Mouse (Mus musculus) CD4-positive helper T cell, adult 2 months (primary cell): ENCODE results near the gene Rrp12.
A peak's percentile ranks its signal among the peaks of the same experiment; 100 is the strongest.
"Not testable (repeated sequence)": the region's sequence is repeated elsewhere in the genome, so short reads cannot be mapped to it uniquely, and the experiment has no call there.

Source experiments
- DNase-seq: peaks from one replicate; pipeline ENCODE4 v3.0.0-alpha.2; 2012; ENCODE audit warnings: low read depth, missing footprints, low spot score

The Rrp12 gene

GRCm38 (mm10) chr19:41847992-41848851 is 47.8 kb downstream of the Rrp12 start, which contains the start of gene Frat2:
Gene Frat2, minus strand, starts transcription at chr19:41848132.
- DNase-seq = peak; percentile 95

- DNase-seq = not testable (repeated sequence)
Measured at GRCm38 (mm10) chr19:41847614-41847991, 48.4 kb downstream of the Rrp12 start.

GRCm38 (mm10) chr19:41847091-41847581 is 48.8 kb downstream of the Rrp12 start:
- peak; percentile 57 for DNase-seq

DNA sequence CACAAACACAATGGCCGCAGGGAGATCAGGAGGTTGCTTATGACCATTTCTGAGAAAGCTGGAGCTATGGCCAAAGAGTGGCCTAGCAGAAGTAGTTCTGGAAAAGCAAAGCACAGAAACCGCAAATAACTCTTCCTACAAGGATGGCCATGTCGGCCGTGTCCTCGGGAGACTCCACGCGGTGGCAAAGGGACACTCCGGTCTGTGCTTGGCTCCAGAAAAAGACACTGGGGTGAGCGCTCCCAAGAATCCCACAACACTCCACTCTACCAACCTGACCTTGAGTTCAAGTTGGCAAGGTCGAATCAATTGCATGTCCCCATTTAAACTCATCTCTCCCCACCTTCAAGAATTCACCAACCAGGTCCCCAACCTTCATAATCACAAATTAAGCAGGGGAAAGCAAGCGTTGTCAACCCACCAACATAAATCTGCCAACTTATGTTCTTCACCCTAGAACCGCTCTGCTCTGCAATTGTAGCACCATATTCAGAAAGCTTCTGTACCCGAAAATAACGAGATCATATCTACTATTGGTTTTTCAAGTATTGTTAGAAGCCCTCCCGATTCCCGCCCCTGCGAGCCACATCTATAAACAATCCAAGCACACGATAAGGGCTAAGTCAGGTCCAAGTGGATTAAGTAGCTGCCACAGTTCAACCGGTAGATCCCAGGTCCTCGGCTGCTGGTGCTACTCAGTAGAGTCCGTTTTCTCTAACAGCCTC is 49.4 kb downstream of the Rrp12 start:
- no peak for DNase-seq

DNA sequence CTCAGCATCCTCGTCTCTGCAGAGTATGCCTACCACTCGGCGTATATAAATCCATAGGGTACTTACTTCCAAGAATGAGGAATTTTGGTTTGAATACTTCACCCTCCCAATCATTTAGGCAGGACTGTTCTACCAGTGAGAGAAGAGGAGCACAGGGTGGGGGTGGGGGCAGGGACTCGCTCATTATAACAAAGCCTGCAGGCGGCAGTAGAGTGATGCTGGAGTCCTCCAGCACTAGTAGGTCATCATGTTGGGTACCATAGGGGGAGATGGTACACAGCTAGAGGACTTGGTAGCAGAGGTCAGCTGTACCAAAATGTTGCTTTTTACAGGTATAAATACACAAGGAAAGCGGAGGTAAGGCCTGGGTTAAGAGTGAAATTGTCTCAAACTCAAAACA is 51.6 kb downstream of the Rrp12 start:
- DNase-seq = peak; percentile 65

GRCm38 (mm10) chr19:41842706-41843105 is 53.3 kb downstream of the Rrp12 start:
- no peak for DNase-seq

DNA sequence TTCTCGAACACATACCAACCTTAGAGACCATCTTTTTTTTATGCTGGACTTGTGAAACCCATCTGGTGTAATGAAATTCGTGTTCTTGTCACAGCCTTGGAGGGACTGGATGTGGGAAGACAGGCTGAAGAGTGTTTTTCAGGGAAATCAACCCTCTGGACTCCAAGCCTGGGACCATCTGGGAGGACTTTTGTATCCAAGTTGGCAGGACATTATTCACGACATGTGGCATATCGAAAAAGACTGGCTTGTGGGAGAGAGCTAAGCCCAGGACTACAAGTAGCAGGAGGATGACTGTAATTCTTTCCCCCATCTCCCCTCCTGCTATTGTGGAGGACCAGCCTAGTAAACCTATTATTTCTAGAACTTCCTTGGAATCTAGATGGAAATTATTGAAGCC is 53.8 kb downstream of the Rrp12 start:
- DNase-seq = no peak

- DNase-seq = no peak
Measured at GRCm38 (mm10) chr19:41841105-41841750, 54.7 kb downstream of the Rrp12 start.

GRCm38 (mm10) chr19:41839685-41840084 is 56.3 kb downstream of the Rrp12 start:
- DNase-seq = no peak

- DNase-seq = no peak
Measured at GRCm38 (mm10) chr19:41838808-41839207, 57.2 kb downstream of the Rrp12 start.

DNA sequence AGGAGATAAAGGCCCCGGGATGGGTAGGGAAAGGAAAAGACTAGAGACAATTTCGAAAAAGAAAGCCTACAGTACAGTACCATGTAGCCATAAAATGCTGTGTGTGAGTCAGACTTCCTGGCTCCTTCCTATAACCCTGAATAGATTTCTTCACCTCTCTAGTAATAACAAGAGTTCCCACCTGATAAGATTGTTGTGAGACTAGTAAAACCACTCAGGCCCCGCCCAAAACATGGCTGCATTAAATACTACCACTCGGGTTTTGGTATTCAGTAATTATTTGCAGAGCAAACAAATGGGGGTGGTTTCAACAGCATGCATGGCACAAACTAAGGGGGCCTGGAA is 58.1 kb downstream of the Rrp12 start:
- no peak for DNase-seq

GRCm38 (mm10) chr19:41837194-41837916 is 58.6 kb downstream of the Rrp12 start:
- no peak for DNase-seq

DNA sequence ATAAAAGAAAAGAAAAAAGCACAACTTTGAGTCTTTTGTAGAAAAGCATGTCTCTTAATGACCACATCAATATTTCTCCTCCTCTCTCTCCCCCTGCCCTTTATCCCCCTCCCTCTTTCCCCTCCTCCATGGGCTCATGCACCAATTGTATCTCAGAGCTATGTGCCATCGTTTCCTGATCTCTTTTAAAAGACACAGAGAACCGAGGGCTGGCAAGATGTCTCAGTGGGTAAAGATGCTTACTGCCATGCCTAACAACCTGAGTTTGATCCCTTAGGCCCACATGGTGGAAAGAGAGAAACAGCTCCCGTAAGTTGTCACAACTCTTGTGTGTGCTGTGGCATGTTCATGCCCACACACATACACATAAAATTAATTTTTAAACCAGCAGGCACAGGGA is 59.3 kb downstream of the Rrp12 start:
- DNase-seq = no peak

- DNase-seq = no peak
Measured at GRCm38 (mm10) chr19:41835816-41836215, 60.2 kb downstream of the Rrp12 start.

DNA sequence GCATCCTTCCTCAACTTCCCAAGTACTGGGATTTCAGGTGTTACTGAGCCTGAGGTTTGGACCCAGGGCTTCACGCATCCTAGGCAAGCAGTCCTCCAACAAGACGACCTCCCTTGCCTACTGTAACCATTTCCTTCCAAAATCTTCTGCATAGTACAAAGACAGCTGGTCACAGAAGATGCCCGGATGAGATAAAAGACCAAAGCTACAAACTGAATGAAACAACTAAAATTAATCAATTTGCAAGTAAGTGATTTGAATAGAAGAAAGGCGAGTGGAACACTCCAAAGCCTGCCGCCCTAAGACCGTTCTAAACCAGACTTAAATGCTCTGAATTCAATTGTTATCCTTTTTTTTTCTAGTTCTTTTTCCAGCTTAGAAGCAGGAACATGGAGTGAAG is 60.6 kb downstream of the Rrp12 start:
- DNase-seq = no peak

- no peak for DNase-seq
Measured at GRCm38 (mm10) chr19:41832501-41833201, 63.3 kb downstream of the Rrp12 start.

DNA sequence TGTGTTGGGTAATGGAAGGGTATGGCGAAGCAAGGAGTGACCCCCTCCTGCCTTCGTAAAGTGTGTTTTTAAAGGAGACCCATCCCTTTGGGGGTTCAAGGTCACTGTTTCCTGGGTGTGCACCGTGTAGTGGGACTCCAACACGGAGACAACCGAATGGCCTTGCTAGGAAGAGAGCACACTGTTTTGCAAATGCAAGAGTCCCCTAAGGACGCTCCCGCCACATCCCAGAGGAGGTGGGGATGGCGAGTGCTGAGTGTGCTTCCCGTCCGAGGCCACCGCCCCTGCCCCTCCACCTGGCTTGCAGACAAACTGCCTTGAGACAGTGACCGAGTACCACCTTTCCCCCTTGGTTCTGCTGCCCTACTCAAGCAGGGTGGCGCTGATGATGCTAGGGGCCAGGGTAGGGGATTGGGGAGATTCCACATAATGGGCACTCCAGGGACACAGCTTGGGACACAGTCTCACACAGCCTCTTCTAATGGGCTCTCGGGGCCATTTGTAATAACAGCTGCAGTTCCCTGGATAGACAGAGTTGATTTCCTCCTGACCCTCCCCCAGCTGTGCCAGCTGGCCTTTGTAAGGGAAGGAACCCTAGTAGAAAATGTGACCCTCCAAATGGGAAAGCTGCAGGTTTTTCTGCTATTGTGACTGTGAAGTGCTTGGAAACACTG is 64.1 kb downstream of the Rrp12 start:
- DNase-seq = no peak

GRCm38 (mm10) chr19:41831101-41831570 is 64.8 kb downstream of the Rrp12 start:
- no peak for DNase-seq

- peak; percentile 82 for DNase-seq
Measured at GRCm38 (mm10) chr19:41830106-41831031, 65.6 kb downstream of the Rrp12 start.
